Mouse (Mus musculus) forebrain, postnatal 0 days (tissue): ENCODE measurements around the gene Fsd1l. TPM values are rescaled to one million over a fixed set of nuclear protein-coding genes. Genes with fewer than 3 reads are reported as not detected.

ENCODE experiments used
- ATAC-seq: fragments of 200-750 bp; cut with Nextera tagmentation; 2 replicates; pipeline ENCODE4 v1.8.0; 2017; ENCODE audit warnings: mild to moderate bottlenecking, moderate library complexity
- DNase-seq: peaks from one replicate; pipeline ENCODE4 v3.0.0-alpha.2; 2015
- H3K27ac ChIP-seq: fragments of 300-500 bp; sonication (generic); 2 replicates; pipeline ENCODE4 v1.5.1; 2014; ENCODE audit warnings: low read depth, mild to moderate bottlenecking, antibody characterized with exemption, low read length, moderate library complexity, mixed read lengths
- H3K27me3 ChIP-seq: fragments of 300-500 bp; sonication (generic); 2 replicates; pipeline ENCODE4 v1.6.1; 2014; ENCODE audit warnings: mild to moderate bottlenecking, low read length, mixed read lengths; ENCODE audit not compliant: insufficient read depth
- H3K36me3 ChIP-seq: fragments of 300-500 bp; sonication (generic); 2 replicates; pipeline ENCODE4 v1.6.1; 2014; ENCODE audit warnings: mild to moderate bottlenecking, moderate library complexity; ENCODE audit not compliant: insufficient read depth
- H3K4me1 ChIP-seq: fragments of 300-500 bp; sonication (generic); 2 replicates; pipeline ENCODE4 v1.6.1; 2014; ENCODE audit warnings: antibody characterized with exemption; ENCODE audit not compliant: insufficient read depth
- H3K4me2 ChIP-seq: fragments of 300-500 bp; sonication (generic); 2 replicates; pipeline ENCODE4 v1.6.1; 2014; ENCODE audit warnings: low read depth, mild to moderate bottlenecking, moderate library complexity
- H3K4me3 ChIP-seq: fragments of 300-500 bp; sonication (generic); 2 replicates; pipeline ENCODE4 v1.5.1; 2014; ENCODE audit warnings: low read depth, low read length, mixed read lengths
- H3K9ac ChIP-seq: fragments of 300-500 bp; sonication (generic); 2 replicates; pipeline ENCODE4 v1.6.1; 2014; ENCODE audit warnings: mild to moderate bottlenecking
- H3K9me3 ChIP-seq: fragments of 300-500 bp; sonication (generic); 2 replicates; pipeline ENCODE4 v1.6.1; 2016; ENCODE audit warnings: low read length
- CTCF ChIP-seq: sonication (generic); IDR thresholded peaks from 2 replicates; pipeline ENCODE4 v1.5.1; 2016; ENCODE audit warnings: antibody characterized with exemption, control low read depth, low read depth
- WGBS: fragments of 180-500 bp; shearing (Covaris S2); extraction: QIAGEN DNeasy Blood & Tissue Kit; methylation state at CpG from one replicate; pipeline ENCODE4 v1.1.7; 2014; 5-methylcytosine and 5-hydroxymethylcytosine counted together
- polyA plus RNA-seq: library from polyadenylated mRNA; unstranded; fragments of >200 nt; fragmentation: Nextera tagmentation; extraction: Ambion mirVana; gene quantifications from 2 replicates; pipeline ENCODE4 v1.2.1, GENCODE M21; 2015
- total RNA-seq: library from RNA; depleted of rRNA; stranded (reverse); fragments of >200 nt; gene quantifications from 2 replicates; pipeline ENCODE4 v1.2.3, GENCODE M21; 2014

Gene Fsd1l
- total and polyA plus RNA-seq, 2 experiments from 2014 or later = 17.9 to 48.8 TPM

DNA sequence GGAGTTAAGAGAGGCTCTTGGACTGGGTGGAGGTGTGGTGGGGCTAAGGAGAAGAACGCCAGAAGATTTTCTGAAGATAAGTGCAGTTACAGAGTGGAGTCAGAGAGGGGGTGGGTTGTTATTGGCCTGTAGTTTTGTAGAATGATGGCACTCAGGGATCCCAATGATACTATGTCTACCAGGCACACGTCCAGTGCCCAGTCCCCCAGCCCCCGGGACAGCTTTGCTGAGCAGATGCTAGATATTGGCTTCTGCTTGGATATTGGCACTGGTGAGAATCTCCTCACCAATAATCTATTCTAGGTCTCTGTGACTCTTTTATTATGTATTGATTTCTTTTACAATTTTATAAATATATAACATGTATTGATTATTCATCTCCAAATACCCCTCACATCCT is 6.0 kb upstream of the Fsd1l start:
- H3K27me3 ChIP-seq = no peaks in the 10 kb centered on the region

DNA sequence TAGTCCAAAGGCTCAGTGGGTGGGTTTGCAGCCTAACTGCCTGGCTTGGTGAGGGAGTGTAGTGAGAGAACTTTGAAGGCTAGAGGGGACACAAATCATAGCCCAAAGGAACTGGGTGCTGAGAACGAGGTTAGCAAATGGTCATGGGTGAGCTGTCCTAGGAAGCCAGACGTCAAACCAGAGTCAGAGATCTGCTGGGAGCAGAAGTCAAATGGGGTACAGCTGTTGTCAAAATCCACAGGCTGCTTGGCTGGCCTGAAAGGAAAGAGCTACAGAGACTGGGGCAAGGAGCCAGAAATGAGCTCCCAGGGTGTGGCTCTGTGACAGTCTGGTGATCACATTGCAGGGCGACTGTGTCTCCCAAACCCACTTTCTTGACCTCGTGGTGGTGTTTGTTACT is 2.3 kb upstream of the Fsd1l start:
- Histone ChIP-seq H3K36me3 (no peaks in the 10 kb centered on the region), H3K4me2 (no peak overlapping the region), H3K27ac (no peak overlapping the region), H3K27me3 (no peaks in the 10 kb centered on the region), H3K9ac (no peak overlapping the region), H3K9me3 (no peaks in the 10 kb centered on the region), H3K4me3 (no peak overlapping the region), H3K4me1 (peaks cover 28% of the 10 kb centered on the region)
- DNase-seq (no peak), ATAC-seq (no peak)
- TF ChIP-seq CTCF = no peak
- WGBS = 67% methylated on average over 4 of the region's 4 CpGs

More for the DNA sequence above, 6.0 kb upstream of the Fsd1l start:
- H3K4me1 ChIP-seq = peaks cover 6% of the 10 kb centered on the region
- H3K4me3 ChIP-seq = no peak overlapping the region
- H3K27ac ChIP-seq = no peak overlapping the region
- no peaks in the 10 kb centered on the region for H3K36me3 ChIP-seq
- no peaks in the 10 kb centered on the region for H3K9me3 ChIP-seq
- no peak for TF ChIP-seq CTCF
- WGBS = 47% methylated on average over 3 of the region's 3 CpGs
- no peak for DNase-seq
- H3K9ac ChIP-seq = no peak overlapping the region
- no peak overlapping the region for H3K4me2 ChIP-seq
- no peak for ATAC-seq

DNA sequence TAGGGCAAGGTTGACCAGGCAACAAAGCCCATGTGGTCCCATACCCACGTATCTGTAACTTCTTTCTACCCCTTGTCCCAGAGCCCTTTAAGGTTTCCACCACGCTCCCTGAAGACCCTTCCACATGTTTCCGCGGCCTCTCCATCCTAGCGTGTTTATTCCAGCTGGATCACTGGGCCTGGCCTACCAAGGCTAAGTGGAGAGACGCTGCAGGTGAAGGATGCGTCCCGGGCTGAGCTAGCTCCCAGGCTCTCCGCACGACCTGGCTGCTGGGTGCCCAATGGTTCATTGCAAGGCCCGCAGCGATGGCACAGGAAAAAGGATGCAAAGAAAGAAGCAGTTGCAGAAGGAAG is 332 bp upstream of the Fsd1l start:
- peak overlapping the region; percentile 88 for H3K9ac ChIP-seq
- H3K9me3 ChIP-seq = no peaks in the 10 kb centered on the region
- peak overlapping the region; percentile 90 for H3K4me3 ChIP-seq
- no peaks in the 10 kb centered on the region for H3K36me3 ChIP-seq
- TF ChIP-seq CTCF = peak; percentile 40
- DNase-seq (no peak), ATAC-seq (peak; percentile 59)
- WGBS = 2% methylated on average over 12 of the region's 12 CpGs
- H3K4me1 ChIP-seq = peaks cover 32% of the 10 kb centered on the region
- H3K4me2 ChIP-seq = peak overlapping the region; percentile 59
- H3K27me3 ChIP-seq = no peaks in the 10 kb centered on the region
- peak overlapping the region; percentile 85 for H3K27ac ChIP-seq

DNA sequence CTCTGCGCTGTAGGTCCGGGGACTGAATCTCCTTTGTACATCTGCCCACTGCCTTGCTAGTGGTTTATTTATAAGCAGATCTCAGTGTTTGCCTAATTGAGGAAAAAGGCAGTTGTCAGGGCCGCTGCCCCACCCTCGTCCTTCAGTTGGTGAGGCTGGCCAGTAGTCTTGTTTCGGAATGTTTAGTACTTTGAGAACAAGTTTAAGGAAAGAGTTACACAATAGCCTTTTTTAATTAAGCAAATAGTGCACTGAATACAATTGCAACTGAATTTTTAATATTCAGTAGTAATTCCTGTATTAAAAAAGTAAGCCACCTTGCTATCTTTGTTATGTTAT is 709 bp downstream of the Fsd1l start:
- no peak for TF ChIP-seq CTCF
- peaks cover 33% of the 10 kb centered on the region for H3K4me1 ChIP-seq

DNA sequence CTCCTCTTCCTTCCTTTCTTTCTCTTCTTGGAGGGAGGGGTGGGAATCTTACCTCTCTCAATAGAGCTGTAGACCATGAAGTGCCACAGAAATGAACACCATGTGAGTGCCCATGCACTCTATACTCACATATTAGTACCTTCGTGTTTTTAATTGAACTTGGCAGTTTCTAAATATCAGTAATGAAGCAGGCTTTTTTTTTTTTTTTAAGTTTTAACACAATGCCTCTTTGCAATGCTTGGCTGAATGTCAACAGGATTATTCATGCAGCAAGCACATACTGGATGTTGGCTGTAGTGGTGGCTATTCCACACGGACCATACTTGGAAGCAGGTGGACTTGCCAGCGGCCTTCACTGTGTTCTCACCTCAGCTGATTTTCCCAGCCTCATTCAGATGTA is 4.1 kb downstream of the Fsd1l start:
- H3K4me1 ChIP-seq = peaks cover 35% of the 10 kb centered on the region
- no peak overlapping the region for H3K4me2 ChIP-seq
- no peak overlapping the region for H3K9ac ChIP-seq
- H3K27me3 ChIP-seq = no peaks in the 10 kb centered on the region
- no peak overlapping the region for H3K4me3 ChIP-seq
- no peak overlapping the region for H3K27ac ChIP-seq
- TF ChIP-seq CTCF = no peak
- ATAC-seq (no peak), DNase-seq (no peak)
- no peaks in the 10 kb centered on the region for H3K36me3 ChIP-seq
- H3K9me3 ChIP-seq = no peaks in the 10 kb centered on the region
- 26% methylated on average over 3 of the region's 3 CpGs for WGBS

More for the DNA sequence above, 709 bp downstream of the Fsd1l start:
- ATAC-seq (no peak), DNase-seq (no peak)
- Histone ChIP-seq H3K27me3 (no peaks in the 10 kb centered on the region), H3K27ac (peak overlapping the region; percentile 85), H3K36me3 (no peaks in the 10 kb centered on the region), H3K4me3 (peak overlapping the region; percentile 90), H3K4me2 (peak overlapping the region; percentile 59), H3K9me3 (no peaks in the 10 kb centered on the region), H3K9ac (peak overlapping the region; percentile 88)
- WGBS = 2% methylated on average over 5 of the region's 5 CpGs

DNA sequence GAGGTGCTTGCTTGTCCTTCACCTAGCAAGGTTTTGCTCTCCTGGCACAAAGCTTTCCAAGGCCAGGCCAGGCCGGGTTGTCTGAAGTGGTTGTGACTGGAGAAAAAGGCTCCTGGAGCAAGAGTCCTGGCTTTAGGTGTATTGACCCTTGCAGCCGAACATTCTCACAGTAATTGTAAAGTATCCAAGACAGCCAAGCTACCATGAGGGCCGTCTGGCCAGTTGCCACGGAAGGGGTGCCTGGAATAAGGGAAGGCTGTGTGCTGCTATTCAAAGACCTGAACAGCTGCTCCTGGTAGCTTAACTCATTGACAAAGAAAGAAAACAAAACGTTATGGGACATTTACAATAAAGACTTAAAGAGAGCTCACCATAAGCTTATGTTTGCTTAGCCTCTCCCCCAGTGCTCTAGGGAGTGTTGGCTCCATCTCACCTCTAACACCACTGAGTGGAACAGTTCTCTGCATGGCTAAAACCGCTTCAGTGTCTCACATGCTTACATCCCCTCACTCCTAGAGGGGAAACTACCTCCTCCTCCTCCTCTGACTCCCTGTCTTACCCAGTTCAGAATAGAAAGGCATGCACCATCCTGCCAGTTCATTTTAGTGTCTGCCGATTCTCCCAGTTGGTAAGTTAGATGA is 6.1 kb downstream of the Fsd1l start:
- peaks cover 28% of the 10 kb centered on the region for H3K4me1 ChIP-seq
- 0 out of 2 replicates have a peak overlapping the region, but pooled peaks have one; percentile 15 for H3K27ac ChIP-seq
- H3K9ac ChIP-seq = no peak overlapping the region
- DNase-seq (peak; percentile 47), ATAC-seq (no peak; the same call in 1 of the 2 replicates)
- no peaks in the 10 kb centered on the region for H3K27me3 ChIP-seq
- no peak for TF ChIP-seq CTCF
- H3K4me3 ChIP-seq = no peak overlapping the region
- peaks cover 3% of the 10 kb centered on the region; the same call in 1 of the 2 replicates for H3K9me3 ChIP-seq
- WGBS = 21% methylated on average over 7 of the region's 7 CpGs
- H3K4me2 ChIP-seq = no peak overlapping the region
- no peaks in the 10 kb centered on the region for H3K36me3 ChIP-seq

DNA sequence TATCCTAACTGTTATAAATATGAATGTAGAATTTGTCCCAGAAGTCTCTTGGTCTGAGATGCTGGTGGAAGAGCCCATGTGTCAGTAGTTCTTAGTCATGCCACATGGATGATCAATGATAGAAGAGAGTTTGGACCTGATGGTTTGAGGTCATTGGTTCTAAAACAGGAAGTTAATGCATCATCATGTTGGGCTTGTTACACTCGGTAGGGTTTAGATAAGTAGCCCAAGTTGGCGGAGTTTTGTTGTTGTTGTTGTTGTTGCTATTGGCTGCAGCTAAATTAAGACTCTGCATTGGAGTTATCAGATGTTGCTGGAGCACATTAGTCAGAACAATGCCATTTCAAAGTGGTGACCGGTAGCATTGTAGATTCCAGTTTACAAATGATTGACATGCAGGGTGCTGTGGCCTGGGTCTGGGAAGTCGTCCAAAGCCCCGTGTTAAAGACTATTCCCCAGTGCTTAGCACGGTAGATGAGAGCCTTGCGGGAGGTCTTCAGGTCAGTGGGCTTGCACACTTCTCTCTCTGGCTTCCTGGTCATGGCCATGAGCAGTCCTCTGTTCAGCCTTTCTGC is 7.4 kb downstream of the Fsd1l start:
- ATAC-seq = no peak
- Histone ChIP-seq H3K9me3 (peaks cover 3% of the 10 kb centered on the region; the same call in 1 of the 2 replicates), H3K4me3 (no peak overlapping the region), H3K4me2 (no peak overlapping the region), H3K27ac (no peak overlapping the region), H3K36me3 (no peaks in the 10 kb centered on the region; the same call in 1 of the 2 replicates), H3K4me1 (peaks cover 17% of the 10 kb centered on the region), H3K27me3 (no peaks in the 10 kb centered on the region), H3K9ac (no peak overlapping the region)
- no peak for DNase-seq
- no peak for TF ChIP-seq CTCF
- 52% methylated on average over 7 of the region's 7 CpGs for WGBS
